Mouse (Mus musculus) liver, embryonic 15.5 days (tissue): ENCODE measurements around the gene Olfr996. TPM values are rescaled to one million over a fixed set of nuclear protein-coding genes. Genes with fewer than 3 reads are reported as not detected.
"Not testable (repeated sequence)": the region's sequence is repeated elsewhere in the genome, so short reads cannot be mapped to it uniquely, and the experiment has no call there.

Experiments
- ATAC-seq: fragments of 200-750 bp; cut with Nextera tagmentation; 2 replicates; pipeline ENCODE4 v1.8.0; 2017; ENCODE audit warnings: moderate number of reproducible peaks, mild to moderate bottlenecking, moderate library complexity; ENCODE audit not compliant: insufficient read depth
- H3K27ac ChIP-seq: fragments of 300-500 bp; sonication (generic); replicated peaks from 2 replicates; pipeline ENCODE4 v1.5.1; 2015; ENCODE audit warnings: mild to moderate bottlenecking, inconsistent platforms
- H3K27me3 ChIP-seq: fragments of 300-500 bp; sonication (generic); 2 replicates; pipeline ENCODE4 v1.6.1; 2015; ENCODE audit warnings: mild to moderate bottlenecking, inconsistent platforms
- H3K36me3 ChIP-seq: fragments of 300-500 bp; sonication (generic); replicated peaks from 2 replicates; pipeline ENCODE4 v1.6.1; 2015; ENCODE audit warnings: moderate library complexity, mild to moderate bottlenecking, inconsistent platforms
- H3K4me1 ChIP-seq: fragments of 300-500 bp; sonication (generic); replicated peaks from 2 replicates; pipeline ENCODE4 v1.6.1; 2015; ENCODE audit warnings: inconsistent platforms
- H3K4me2 ChIP-seq: fragments of 300-500 bp; sonication (generic); 2 replicates; pipeline ENCODE4 v1.6.1; 2015; ENCODE audit warnings: moderate library complexity, mild to moderate bottlenecking, inconsistent platforms
- H3K4me3 ChIP-seq: fragments of 300-500 bp; sonication (generic); replicated peaks from 2 replicates; pipeline ENCODE4 v1.5.1; 2015; ENCODE audit warnings: mild to moderate bottlenecking, inconsistent platforms
- H3K9ac ChIP-seq: fragments of 300-500 bp; sonication (generic); 2 replicates; pipeline ENCODE4 v1.6.1; 2015; ENCODE audit warnings: moderate library complexity, mild to moderate bottlenecking, inconsistent platforms
- H3K9me3 ChIP-seq: fragments of 300-500 bp; sonication (generic); replicated peaks from 2 replicates; pipeline ENCODE4 v1.6.1; 2016; ENCODE audit warnings: inconsistent platforms
- WGBS: fragments of 180-500 bp; shearing (Covaris S2); methylation state at CpG from one replicate; pipeline ENCODE4 v1.1.7; 2015; ENCODE audit warnings: mixed read lengths; ENCODE audit not compliant: insufficient replicate concordance; 5-methylcytosine and 5-hydroxymethylcytosine counted together
- polyA plus RNA-seq: library from polyadenylated mRNA; unstranded; fragments of >200 nt; fragmentation: Nextera tagmentation; extraction: Ambion mirVana; gene quantifications from 2 replicates; pipeline ENCODE4 v1.2.1, GENCODE M21; 2015

The Olfr996 gene
- polyA plus RNA-seq: not detected in 2 replicates

GRCm38 (mm10) chr2:85578915-85579314 lies at the start of gene Olfr996:
TSS of gene Olfr996 (plus strand) at chr2:85579215.
- Histone ChIP-seq H3K36me3 (no peaks in the 10 kb centered on the region), H3K27ac (no peak within 1 kb of the TSS), H3K4me1 (no peaks in the 10 kb centered on the region), H3K9me3 (no peaks in the 10 kb centered on the region), H3K4me3 (no peak within 1 kb of the TSS), H3K9ac (no peak within 1 kb of the TSS), H3K27me3 (no peaks in the 10 kb centered on the region), H3K4me2 (no peak within 1 kb of the TSS)
- ATAC-seq: no peak

GRCm38 (mm10) chr2:85532082-85532778 lies 46.8 kb upstream of the Olfr996 start:
- H3K9ac ChIP-seq: no peak overlapping the region
- H3K27me3 ChIP-seq: no peaks in the 10 kb centered on the region
- H3K36me3 ChIP-seq: no peaks in the 10 kb centered on the region
- 49% methylated on average over 2 of the region's 2 CpGs for WGBS
- H3K27ac ChIP-seq: no peak overlapping the region
- H3K4me3 ChIP-seq: no peak overlapping the region
- no peaks in the 10 kb centered on the region for H3K4me1 ChIP-seq
- H3K9me3 ChIP-seq: no peaks in the 10 kb centered on the region
- ATAC-seq: no peak
- no peak overlapping the region for H3K4me2 ChIP-seq

- Histone ChIP-seq H3K4me2 (no peak overlapping the region), H3K4me1 (no peaks in the 10 kb centered on the region), H3K4me3 (no peak overlapping the region), H3K9ac (no peak overlapping the region), H3K27ac (no peak overlapping the region), H3K9me3 (no peaks in the 10 kb centered on the region), H3K36me3 (no peaks in the 10 kb centered on the region), H3K27me3 (no peaks in the 10 kb centered on the region)
- ATAC-seq: no peak
- WGBS: 57% methylated on average over 1 of the region's 1 CpGs
Observed at GRCm38 (mm10) chr2:85533934-85534333, 45.1 kb upstream of the Olfr996 start.

- Histone ChIP-seq H3K4me1 (no peaks in the 10 kb centered on the region), H3K4me3 (no peak overlapping the region), H3K27me3 (no peaks in the 10 kb centered on the region), H3K27ac (no peak overlapping the region), H3K4me2 (no peak overlapping the region), H3K9ac (no peak overlapping the region), H3K36me3 (no peaks in the 10 kb centered on the region), H3K9me3 (no peaks in the 10 kb centered on the region)
- ATAC-seq: no peak
- 41% methylated on average over 1 of the region's 1 CpGs for WGBS
Observed at GRCm38 (mm10) chr2:85554806-85555205, 24.2 kb upstream of the Olfr996 start.

GRCm38 (mm10) chr2:85560226-85560625 lies 18.8 kb upstream of the Olfr996 start:
- no peak overlapping the region for H3K27ac ChIP-seq

GRCm38 (mm10) chr2:85561187-85561586 lies 17.8 kb upstream of the Olfr996 start:
- 27% methylated on average over 4 of the region's 4 CpGs for WGBS
- H3K4me1 ChIP-seq: no peaks in the 10 kb centered on the region
- H3K36me3 ChIP-seq: no peaks in the 10 kb centered on the region
- H3K27ac ChIP-seq: no peak overlapping the region
- no peak overlapping the region for H3K4me3 ChIP-seq
- H3K27me3 ChIP-seq: no peaks in the 10 kb centered on the region
- H3K9me3 ChIP-seq: no peaks in the 10 kb centered on the region
- H3K4me2 ChIP-seq: no peak overlapping the region
- no peak for ATAC-seq
- no peak overlapping the region for H3K9ac ChIP-seq

More at GRCm38 (mm10) chr2:85560226-85560625, 18.8 kb upstream of the Olfr996 start:
- no peaks in the 10 kb centered on the region for H3K4me1 ChIP-seq
- WGBS: 25% methylated on average over 4 of the region's 4 CpGs
- H3K9me3 ChIP-seq: no peaks in the 10 kb centered on the region
- H3K4me2 ChIP-seq: no peak overlapping the region
- no peak overlapping the region for H3K4me3 ChIP-seq
- no peak for ATAC-seq
- no peak overlapping the region for H3K9ac ChIP-seq
- no peaks in the 10 kb centered on the region for H3K36me3 ChIP-seq
- H3K27me3 ChIP-seq: no peaks in the 10 kb centered on the region

GRCm38 (mm10) chr2:85588648-85589047 lies 9.6 kb downstream of the Olfr996 start, which contains the start of gene Olfr998:
TSS of gene Olfr998 (plus strand) at chr2:85588948.
- not testable (repeated sequence) for H3K9ac ChIP-seq, H3K9me3 ChIP-seq, H3K4me1 ChIP-seq, H3K27ac ChIP-seq, ATAC-seq, H3K27me3 ChIP-seq, H3K36me3 ChIP-seq, H3K4me3 ChIP-seq, H3K4me2 ChIP-seq
- WGBS: 58% methylated on average over 2 of the region's 2 CpGs

- no peak for ATAC-seq
- no peaks in the 10 kb centered on the region for H3K36me3 ChIP-seq
Observed at GRCm38 (mm10) chr2:85611803-85612202, 32.8 kb downstream of the Olfr996 start, which contains the start of gene Olfr1000. TSS of gene Olfr1000 (minus strand) at chr2:85611903.

More at GRCm38 (mm10) chr2:85611803-85612202, 32.8 kb downstream of the Olfr996 start, which contains the start of gene Olfr1000:
- no peak within 1 kb of the TSS for H3K4me3 ChIP-seq
- WGBS: 38% methylated on average over 1 of the region's 1 CpGs
- H3K4me1 ChIP-seq: no peaks in the 10 kb centered on the region
- no peak within 1 kb of the TSS for H3K27ac ChIP-seq
- no peak within 1 kb of the TSS for H3K9ac ChIP-seq
- H3K27me3 ChIP-seq: no peaks in the 10 kb centered on the region
- no peaks in the 10 kb centered on the region for H3K9me3 ChIP-seq
- H3K4me2 ChIP-seq: no peak within 1 kb of the TSS

Other genes with a start within 250 kb of the Olfr996 start
- not detected in 2 replicates for gene Olfr987, start 239.9 kb upstream of the Olfr996 start, polyA plus RNA-seq
- not detected in 2 replicates for gene Olfr988, start 216.0 kb upstream of the Olfr996 start, polyA plus RNA-seq
- gene Olfr992, start 169.7 kb upstream of the Olfr996 start, polyA plus RNA-seq: not detected in 2 replicates
- gene Olfr993, start 164.3 kb upstream of the Olfr996 start, polyA plus RNA-seq: not detected in 2 replicates
- not detected in 2 replicates for gene Olfr994, start 142.8 kb upstream of the Olfr996 start, polyA plus RNA-seq
- gene Olfr995, start 135.6 kb upstream of the Olfr996 start, polyA plus RNA-seq: not detected in 2 replicates
- gene 4833423E24Rik, start 60.2 kb upstream of the Olfr996 start, polyA plus RNA-seq: not detected in 2 replicates
- not detected in 2 replicates for gene Olfr998, start 9.7 kb downstream of the Olfr996 start, polyA plus RNA-seq
- gene Olfr1000, start 32.7 kb downstream of the Olfr996 start, polyA plus RNA-seq: not detected in 2 replicates
- gene Olfr1002, start 71.5 kb downstream of the Olfr996 start, polyA plus RNA-seq: not detected in 2 replicates
- not detected in 2 replicates for gene Olfr154, start 85.2 kb downstream of the Olfr996 start, polyA plus RNA-seq
- not detected in 2 replicates for gene Olfr1006, start 99.6 kb downstream of the Olfr996 start, polyA plus RNA-seq
- not detected in 2 replicates for gene Olfr1008, start 110.2 kb downstream of the Olfr996 start, polyA plus RNA-seq
- gene Olfr1009, start 136.2 kb downstream of the Olfr996 start, polyA plus RNA-seq: not detected in 2 replicates
- gene Olfr1012, start 183.6 kb downstream of the Olfr996 start, polyA plus RNA-seq: not detected in 2 replicates
- gene Olfr1013, start 187.9 kb downstream of the Olfr996 start, polyA plus RNA-seq: not detected in 2 replicates
- gene Olfr1014, start 193.5 kb downstream of the Olfr996 start, polyA plus RNA-seq: not detected in 2 replicates
- gene Olfr1015, start 202.8 kb downstream of the Olfr996 start, polyA plus RNA-seq: not detected in 2 replicates
- not detected in 2 replicates for gene Olfr1016, start 223.3 kb downstream of the Olfr996 start, polyA plus RNA-seq
- not detected in 2 replicates for gene Olfr1018, start 239.3 kb downstream of the Olfr996 start, polyA plus RNA-seq